Comparison of ENCODE assay signal across 8 mouse cellular contexts in the genomic region with DNA sequence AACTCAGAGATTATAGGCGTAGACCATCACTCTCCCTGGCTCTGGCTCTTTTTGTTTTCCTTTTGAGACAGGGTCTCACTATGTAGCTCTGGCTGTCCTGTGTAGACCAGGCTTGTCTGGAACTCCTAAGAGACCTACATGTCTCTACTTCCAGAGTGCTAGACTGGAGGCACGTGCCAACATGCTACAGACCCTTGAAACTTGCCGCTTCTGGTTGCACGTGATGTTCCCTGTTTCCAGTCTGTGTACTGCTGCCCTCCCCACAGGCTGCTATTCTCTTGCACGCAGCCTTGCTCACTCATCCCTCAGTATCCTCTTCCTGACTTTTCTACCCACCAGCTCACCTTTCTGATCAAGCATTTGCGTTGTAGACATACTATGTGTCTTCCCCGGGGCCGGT. TPM values are rescaled to one million over a fixed set of nuclear protein-coding genes. Genes with fewer than 3 reads are reported as not detected.
DNase-seq lines count a peak whose midpoint lies in the region; ATAC-seq and TF ChIP-seq lines count a peak whose summit lies in the region.
"Had no signal": no experiment of that assay in that cellular context is flagged by ENCODE, and none has a peak within 500 bp of the region (broad histone marks: within the 10 kb centered on the region; RNA-seq: fewer than 3 reads in every experiment).

No protein-coding gene starts in this region.

- 69% methylated on average over 8 of the region's 8 CpGs for WGBS in heart, postnatal 0 days
- WGBS in neural tube, embryonic 12.5 days, result 84% methylated on average over 8 of the region's 8 CpGs
- WGBS in limb, embryonic 10.5 days, result 81% methylated on average over 8 of the region's 8 CpGs

- H3K27me3 ChIP-seq in heart, postnatal 0 days (ENCODE audit: control insufficient read depth, insufficient read depth, low read length), result no peaks in the 10 kb centered on the region
- H3K27me3 ChIP-seq in neural tube, embryonic 12.5 days (replicated peaks), result 0 out of 2 replicates have a peak, but pooled peaks cover 8% of the 10 kb centered on the region
- H3K27me3 ChIP-seq in limb, embryonic 10.5 days (ENCODE audit: low read depth, poor library complexity, severe bottlenecking), result peaks cover 4% of the 10 kb centered on the region; the same call in 1 of the 2 replicates

- TF ChIP-seq EP300 in heart, postnatal 0 days (IDR thresholded peaks at IDR 0.05; ENCODE audit: low read depth), result no peak

- intact Hi-C loops in heart, postnatal 25 days (cut with DNase I), result no loop called here

- H3K9me3 ChIP-seq in heart, postnatal 0 days (replicated peaks; ENCODE audit: control insufficient read depth, low read length), result no peaks in the 10 kb centered on the region
- no peaks in the 10 kb centered on the region for H3K9me3 ChIP-seq in neural tube, embryonic 12.5 days
- H3K9me3 ChIP-seq in limb, embryonic 10.5 days (replicated peaks), result no peaks in the 10 kb centered on the region
- H3K9me3 ChIP-seq: forebrain, embryonic 12.5 days had no signal

- peak overlapping the region; percentile 65; the same call in 1 of the 2 replicates for H3K4me2 ChIP-seq in heart, postnatal 0 days (ENCODE audit: low read depth, low read length)
- peak overlapping the region; percentile 64; the same call in 1 of the 2 replicates for H3K4me2 ChIP-seq in neural tube, embryonic 12.5 days (replicated peaks)

- H3K4me1 ChIP-seq in heart, postnatal 0 days (ENCODE audit: control insufficient read depth, insufficient read depth), result peaks cover 7% of the 10 kb centered on the region
- H3K4me1 ChIP-seq in neural tube, embryonic 12.5 days, result peaks cover 6% of the 10 kb centered on the region; the same call in 1 of the 2 replicates
- peaks cover 66% of the 10 kb centered on the region for H3K4me1 ChIP-seq in limb, embryonic 10.5 days

- no peak overlapping the region for H3K27ac ChIP-seq in heart, postnatal 0 days (ENCODE audit: low read depth)
- no peak overlapping the region for H3K27ac ChIP-seq in neural tube, embryonic 12.5 days
- peak overlapping the region; percentile 87 for H3K27ac ChIP-seq in limb, embryonic 10.5 days
- H3K27ac ChIP-seq: forebrain, embryonic 12.5 days had no signal

- H3K9ac ChIP-seq in heart, postnatal 0 days (replicated peaks; ENCODE audit: low read depth, low read length), result no peak overlapping the region
- no peak overlapping the region for H3K9ac ChIP-seq in neural tube, embryonic 12.5 days
- H3K9ac ChIP-seq: forebrain, embryonic 12.5 days had no signal

- no peak for TF ChIP-seq CTCF in heart, postnatal 0 days (IDR thresholded peaks at IDR 0.05; ENCODE audit: low read depth)

- H3K4me3 ChIP-seq in heart, postnatal 0 days (ENCODE audit: low read depth, low read length), result no peak overlapping the region
- no peak overlapping the region for H3K4me3 ChIP-seq in neural tube, embryonic 12.5 days
- H3K4me3 ChIP-seq in limb, embryonic 10.5 days, result no peak overlapping the region

- no peak for ATAC-seq in heart, postnatal 0 days (ENCODE audit: insufficient read depth, low read depth)
- no peak for ATAC-seq in neural tube, embryonic 12.5 days (ENCODE audit: low FRiP score, low read depth)

- no peaks in the 10 kb centered on the region for H3K36me3 ChIP-seq in heart, postnatal 0 days (replicated peaks; ENCODE audit: control insufficient read depth, insufficient read depth, low read length)
- H3K36me3 ChIP-seq in neural tube, embryonic 12.5 days, result no peaks in the 10 kb centered on the region
- H3K36me3 ChIP-seq in limb, embryonic 10.5 days, result no peaks in the 10 kb centered on the region
- H3K36me3 ChIP-seq: forebrain, embryonic 12.5 days had no signal

- no peak for DNase-seq in heart, postnatal 0 days (ENCODE audit: low spot score)
- no peak for DNase-seq in heart, postnatal 25 days (ENCODE audit: low spot score)
- no peak for DNase-seq in neural tube, embryonic 10.5 days (ENCODE audit: extremely low spot score, low spot score)
- no peak for DNase-seq in limb, embryonic 10.5 days (ENCODE audit: low spot score)
- no peak for DNase-seq in layer of hippocampus, adult 9-11 months
- DNase-seq in thymus, postnatal 14 days, result no peak

RNA-seq across cellular contexts. Expression of gene Txn2, which starts 22.7 kb away (rescaled TPM):
- total RNA-seq in heart, postnatal 0 days (2014; rRNA removed; ENCODE audit: low replicate concordance), result 72.2 and 106 TPM in 2 replicates
- 317 and 322 TPM in 2 replicates for polyA plus RNA-seq in heart, postnatal 0 days (2015; fragmentation: Nextera tagmentation; extraction: Ambion mirVana)
- 100 to 1,000 TPM; 278 to 282 TPM for total RNA-seq in heart, postnatal 25 days (2021)
- polyA plus RNA-seq in neural tube, embryonic 12.5 days (2016; fragmentation: Nextera tagmentation; extraction: Ambion mirVana), result 208 and 218 TPM in 2 replicates
- 287 and 339 TPM in 2 replicates for polyA plus RNA-seq in limb, embryonic 10.5 days (2016; fragmentation: Nextera tagmentation; extraction: Ambion mirVana)

RNA-seq across cellular contexts. Expression of gene Foxred2, which starts 50.4 kb away (rescaled TPM):
- 1.0 and 1.2 TPM in 2 replicates for total RNA-seq in heart, postnatal 0 days (2014; rRNA removed; ENCODE audit: low replicate concordance)
- polyA plus RNA-seq in heart, postnatal 0 days (2015; fragmentation: Nextera tagmentation; extraction: Ambion mirVana), result 0.12 and 0.16 TPM in 2 replicates
- under 1 TPM; 0.34 to 0.42 TPM for total RNA-seq in heart, postnatal 25 days (2021)
- polyA plus RNA-seq in neural tube, embryonic 12.5 days (2016; fragmentation: Nextera tagmentation; extraction: Ambion mirVana), result 5.5 and 6.2 TPM in 2 replicates
- 7.3 and 7.7 TPM in 2 replicates for polyA plus RNA-seq in limb, embryonic 10.5 days (2016; fragmentation: Nextera tagmentation; extraction: Ambion mirVana)
